Mouse (Mus musculus) megakaryocyte, adult 5-6 weeks (primary cell): ENCODE measurements around the gene Rom1. TPM values are rescaled to one million over a fixed set of nuclear protein-coding genes. Genes with fewer than 3 reads are reported as not detected.

Source experiments
- ATAC-seq: 2 replicates; pipeline ENCODE4 v1.8.0; 2016; ENCODE audit warnings: mild to moderate bottlenecking, inconsistent platforms; ENCODE audit not compliant: poor library complexity, severe bottlenecking
- total RNA-seq, 2 experiments: library from RNA; stranded (forward) in 1 of 2; stranded (reverse) in 1 of 2; fragments of 153-499, 151-499 nt in 1 of 2; fragments of 221-1000, 200-1000 nt in 1 of 2; gene quantifications; 2 replicates each; pipeline versions ENCODE4 v1.2.3 to v1.2.4; 2015 to 2017

The Rom1 gene
- total RNA-seq, 2 experiments from 2014 or later: 1.4 to 3.2 TPM

DNA sequence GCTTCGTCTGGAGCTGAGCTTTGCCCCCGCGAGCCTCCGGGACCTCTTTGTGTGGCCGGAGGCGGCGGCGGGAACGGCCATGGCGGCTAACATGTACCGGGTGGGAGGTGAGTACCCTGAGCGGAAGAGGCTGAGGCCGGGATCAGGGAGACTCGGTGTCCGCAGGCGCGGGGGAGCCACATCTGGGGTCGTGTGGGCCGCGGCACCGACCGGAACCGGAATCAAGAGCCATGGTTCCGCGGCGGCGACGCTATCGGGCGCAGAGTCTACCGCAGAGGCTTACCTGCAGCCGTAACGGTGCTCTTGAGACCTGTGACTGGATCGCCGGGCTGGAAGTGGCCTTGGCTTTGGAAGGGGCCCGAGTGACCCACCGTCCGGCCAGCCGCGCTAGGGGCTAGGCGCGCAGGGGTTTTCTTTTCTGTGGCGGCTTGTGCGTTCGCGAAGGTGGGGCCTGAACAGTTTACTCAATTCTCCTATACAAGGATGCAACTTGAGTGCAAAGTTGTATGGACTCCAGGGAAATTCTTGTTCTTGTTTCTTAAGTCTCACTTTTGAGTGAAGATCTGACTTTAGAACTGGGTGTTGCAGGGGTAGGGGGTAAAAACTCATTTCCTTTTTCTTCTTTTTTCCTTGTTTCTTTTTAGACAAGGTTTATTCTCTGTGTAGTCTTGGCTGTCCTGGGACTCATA is 13.3 kb upstream of the Rom1 start:
- ATAC-seq: peak; percentile 23

DNA sequence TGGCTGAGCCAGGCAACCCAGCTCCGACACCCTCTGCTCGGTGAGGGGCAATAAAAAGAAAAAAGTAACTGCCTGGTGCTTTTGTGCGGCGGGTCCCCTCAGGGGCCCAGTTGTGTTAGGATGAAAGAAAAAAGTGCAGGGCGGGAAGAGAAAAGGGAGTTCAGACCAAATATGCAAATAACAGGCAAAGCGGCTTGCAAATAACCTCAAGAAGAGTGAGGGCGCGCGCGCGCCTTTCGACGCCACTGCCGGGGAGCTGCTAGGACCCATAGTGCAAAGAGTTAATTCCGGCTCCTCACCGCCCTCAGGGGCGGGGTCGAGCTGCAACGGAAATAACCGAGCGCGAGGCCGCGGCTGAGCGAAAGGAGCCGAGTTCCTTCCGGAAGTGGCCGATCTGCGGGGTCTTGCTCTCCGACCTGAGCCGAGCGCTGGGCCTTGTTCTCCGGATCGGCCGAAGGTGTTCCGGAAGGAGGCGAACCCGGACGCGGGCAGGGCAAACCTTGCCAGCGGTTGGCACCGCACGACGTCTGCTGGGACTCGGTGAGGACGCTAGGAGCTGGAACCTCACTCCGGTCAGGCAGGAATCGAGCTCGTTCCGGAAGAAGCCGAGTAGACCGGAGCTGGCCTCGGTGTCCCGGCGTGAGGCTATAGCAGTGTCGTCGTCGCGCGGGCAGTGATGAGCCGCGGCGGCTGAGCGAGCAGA is 12.5 kb upstream of the Rom1 start, which contains the start of gene Mta2:
Gene Mta2 (plus strand): TSS at position 361 of the 703 bp plus-strand sequence.
- peak; percentile 92 for ATAC-seq

DNA sequence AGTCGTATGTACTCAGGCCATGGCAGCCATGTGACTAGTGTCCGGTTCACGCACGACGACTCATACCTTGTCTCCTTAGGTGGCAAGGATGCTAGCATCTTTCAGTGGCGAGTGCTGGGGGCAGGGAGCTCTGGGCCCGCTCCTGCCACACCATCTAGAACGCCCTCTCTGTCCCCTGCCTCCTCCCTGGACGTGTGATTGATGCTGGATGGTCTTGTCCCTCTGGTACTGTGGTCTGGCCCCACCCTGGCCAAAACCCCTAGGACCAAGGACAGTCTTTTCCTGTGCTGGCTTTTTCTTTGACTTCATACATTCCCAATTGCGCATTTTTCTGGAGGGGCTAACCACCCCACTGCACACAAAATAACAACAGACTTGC is 12.0 kb upstream of the Rom1 start:
- ATAC-seq: no peak

DNA sequence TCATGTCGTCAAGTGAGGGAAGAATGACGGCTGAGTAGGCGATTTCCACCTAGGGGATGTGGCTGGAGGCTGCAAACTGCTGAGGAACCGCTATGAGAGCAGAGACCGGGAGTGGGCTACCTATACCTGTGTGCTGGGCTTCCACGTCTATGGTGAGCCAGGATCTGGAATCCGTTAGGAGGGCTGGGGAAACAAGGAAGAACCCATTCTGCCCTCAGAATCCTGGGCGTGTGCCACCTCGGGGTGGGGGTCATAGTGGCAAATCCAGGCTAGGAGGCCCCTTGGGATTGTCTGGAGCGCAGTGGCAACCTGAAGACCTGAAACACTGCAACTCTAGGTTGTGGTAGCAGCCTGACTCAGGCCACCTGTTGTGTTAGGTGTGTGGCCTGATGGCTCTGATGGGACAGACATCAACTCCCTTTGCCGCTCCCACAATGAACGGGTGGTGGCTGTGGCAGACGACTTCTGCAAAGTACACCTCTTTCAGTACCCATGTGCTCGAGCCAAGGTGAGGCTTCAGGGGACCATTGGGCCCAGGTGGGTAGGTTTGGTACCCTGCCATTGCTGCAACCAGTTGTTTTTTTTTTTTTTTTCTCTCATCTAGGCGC is 11.5 kb upstream of the Rom1 start:
- ATAC-seq: no peak

DNA sequence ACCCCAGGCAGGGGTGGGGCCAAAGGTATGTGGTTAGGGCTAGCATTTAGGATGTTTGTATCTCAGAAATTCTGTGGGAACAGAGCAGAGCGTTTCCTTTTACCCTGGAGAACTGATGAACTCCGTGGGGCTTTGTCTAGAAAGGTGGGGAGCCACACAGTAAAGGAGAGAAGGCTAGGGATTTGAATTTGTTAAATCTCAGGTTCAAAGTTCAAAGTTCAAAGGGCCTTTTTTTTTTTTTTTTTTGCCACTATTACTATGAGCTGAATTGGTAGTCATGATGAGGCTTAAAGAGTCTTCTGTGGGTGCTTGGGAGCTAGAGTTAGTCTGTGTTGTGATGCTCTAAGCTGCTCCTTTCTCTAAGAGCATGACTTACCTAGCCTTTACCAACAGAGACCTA is 7.6 kb upstream of the Rom1 start:
- ATAC-seq: no peak

DNA sequence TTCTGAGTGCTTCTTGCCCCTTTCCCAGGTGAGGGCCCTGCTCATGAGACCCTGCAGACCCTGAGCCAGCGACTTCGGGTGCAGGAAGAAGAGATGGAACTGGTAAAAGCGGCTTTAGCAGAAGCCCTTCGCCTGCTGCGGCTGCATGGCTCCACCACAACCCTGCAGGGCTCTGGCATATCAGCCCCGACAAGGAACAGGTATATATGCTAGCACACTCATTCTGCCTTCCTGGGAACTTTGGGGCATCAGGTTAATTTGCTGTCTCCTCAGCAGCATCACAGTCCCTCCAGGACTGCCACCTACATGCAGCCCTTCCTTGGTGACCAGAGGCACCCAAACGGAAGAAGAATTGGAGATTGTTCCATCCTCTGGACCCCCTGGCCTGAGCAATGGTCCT is 1.6 kb upstream of the Rom1 start:
- no peak for ATAC-seq

DNA sequence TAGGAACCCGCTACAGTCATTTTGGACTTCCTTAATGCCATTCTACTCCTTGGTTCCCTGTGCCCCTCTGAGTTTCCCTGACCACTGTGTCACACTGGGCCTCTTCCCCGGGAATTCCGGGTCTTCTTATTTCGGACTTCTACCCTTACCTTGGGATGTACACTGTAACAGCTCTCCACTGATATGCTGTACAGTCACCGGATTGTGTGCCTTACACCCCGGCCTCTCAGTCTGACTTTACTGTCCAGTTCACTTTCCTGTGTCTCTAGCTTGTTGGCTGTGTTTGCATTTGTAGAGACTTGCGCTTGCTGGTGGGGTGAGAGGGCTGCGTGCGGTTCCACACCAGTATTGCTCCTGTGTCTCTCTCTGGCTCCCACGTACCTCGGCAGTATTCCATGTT is 961 bp upstream of the Rom1 start:
- no peak for ATAC-seq

DNA sequence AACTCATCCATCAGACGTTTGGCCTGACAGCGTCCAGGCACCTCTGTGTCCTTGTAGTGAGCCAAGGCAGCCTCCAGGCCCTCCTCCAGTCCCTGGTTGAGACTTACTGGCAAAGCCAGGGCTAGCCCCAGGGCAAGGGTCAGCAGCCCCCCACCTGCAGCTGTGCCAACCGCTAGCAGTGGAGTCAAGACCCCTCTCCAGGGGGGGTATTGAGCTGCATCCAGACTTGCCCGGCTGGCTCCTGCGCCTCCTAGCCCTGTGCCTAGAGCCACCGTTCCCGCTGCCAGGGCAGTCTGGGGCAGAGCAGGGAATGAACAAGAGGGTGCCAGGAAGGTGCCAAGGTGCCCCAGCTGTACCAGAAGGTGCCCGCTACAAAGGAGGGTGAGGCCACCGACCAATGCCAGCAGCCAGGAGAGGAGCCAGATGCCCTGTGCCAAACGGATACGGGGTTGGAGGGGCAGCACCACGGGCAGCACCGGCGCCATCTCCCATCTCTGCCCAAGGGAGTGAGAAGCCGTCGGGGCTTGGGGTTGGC is 400 bp downstream of the Rom1 start:
- ATAC-seq: no peak; the same call in 1 of the 2 replicates

DNA sequence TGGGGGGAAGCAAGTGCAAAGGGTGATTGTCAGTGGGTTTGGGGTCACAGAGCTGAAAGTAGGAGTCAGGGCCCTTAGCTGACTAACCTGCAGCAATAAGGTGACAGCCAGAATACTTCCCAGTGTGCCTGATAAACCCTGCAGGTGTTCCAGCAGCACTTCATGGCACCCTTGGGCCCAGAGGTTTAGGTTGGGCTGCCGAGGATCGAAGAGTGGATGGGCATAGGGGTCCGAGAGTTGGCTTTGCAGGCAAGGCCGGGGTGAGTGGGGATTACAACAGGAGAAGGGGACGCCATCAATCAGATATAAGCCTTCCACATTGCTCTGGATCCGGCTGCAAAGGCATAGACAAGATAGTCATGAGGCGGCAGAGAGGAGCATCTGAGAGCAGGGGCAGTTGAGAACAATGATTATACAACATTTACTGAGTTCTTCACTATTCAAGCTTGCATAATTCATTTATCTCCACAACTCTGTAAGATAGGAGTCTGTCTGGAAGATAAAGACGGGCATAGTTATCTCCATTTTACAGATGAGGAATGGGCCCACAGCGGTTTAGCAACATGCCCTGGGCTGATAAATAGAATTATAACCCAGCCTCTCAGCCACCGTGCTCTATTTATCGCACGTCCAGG is 1.1 kb downstream of the Rom1 start:
- no peak for ATAC-seq

DNA sequence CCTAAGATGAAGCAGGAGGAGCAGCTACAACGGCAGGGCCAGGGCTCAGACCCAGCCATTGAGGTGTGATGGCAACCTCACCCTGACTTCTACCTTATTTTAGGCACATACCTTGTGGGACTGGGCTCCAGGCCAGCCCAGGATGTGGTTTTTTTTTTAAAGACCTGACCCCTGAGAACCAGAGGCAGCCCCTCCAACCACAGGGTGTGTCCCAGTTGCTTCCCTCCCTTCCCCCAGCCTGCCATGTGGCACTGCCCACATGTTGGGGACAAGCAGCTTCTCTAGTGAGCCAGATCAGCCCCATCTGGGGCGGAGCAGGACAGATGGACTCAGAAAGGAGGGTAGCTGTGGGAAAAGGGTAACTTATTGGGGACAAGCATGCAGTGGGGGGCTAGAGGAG is 2.4 kb downstream of the Rom1 start:
- ATAC-seq: peak; percentile 16; the same call in 1 of the 2 replicates

DNA sequence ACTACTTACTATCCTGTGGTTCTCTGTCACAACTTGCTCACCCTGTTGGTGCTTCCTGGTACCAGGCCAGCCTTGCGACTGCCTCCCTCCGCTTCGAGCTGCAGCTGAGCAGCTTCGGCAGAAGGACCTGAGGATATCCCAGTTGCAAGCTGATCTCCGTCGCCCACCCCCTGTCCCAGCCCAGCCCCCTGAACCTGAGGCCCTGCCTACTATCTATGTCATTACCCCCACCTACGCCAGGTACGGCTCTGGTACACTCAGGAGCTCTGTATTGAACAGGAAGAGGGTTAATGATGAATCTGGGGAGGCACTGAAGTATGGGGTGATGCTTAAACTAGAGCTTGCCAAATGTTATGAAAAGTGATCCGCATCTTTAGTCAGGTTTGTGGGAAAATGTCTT is 7.4 kb downstream of the Rom1 start:
- no peak for ATAC-seq

DNA sequence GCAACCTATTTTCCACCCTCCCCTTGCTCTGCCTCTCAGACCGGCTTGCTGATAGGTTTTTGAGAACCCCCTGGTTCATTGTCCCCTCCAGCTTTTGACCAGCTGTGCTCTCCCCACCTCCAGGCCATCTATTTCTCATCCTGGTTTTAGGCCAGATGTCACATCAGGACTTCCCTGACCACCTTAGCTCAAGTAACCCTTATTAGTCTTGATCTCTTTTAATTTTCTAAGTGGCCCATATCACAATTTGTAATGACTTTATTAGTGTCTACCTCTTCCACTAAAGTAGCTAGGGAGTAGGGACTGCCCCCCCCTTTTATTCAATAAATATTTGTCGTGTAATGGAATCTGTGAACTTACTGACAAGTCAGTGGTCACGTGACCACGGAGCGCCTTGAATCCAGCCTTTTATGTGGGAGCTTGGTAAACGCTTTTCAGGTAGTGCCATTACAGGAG is 8.3 kb downstream of the Rom1 start:
- 0 out of 2 replicates have a peak, but pooled peaks have one; percentile 2 for ATAC-seq

DNA sequence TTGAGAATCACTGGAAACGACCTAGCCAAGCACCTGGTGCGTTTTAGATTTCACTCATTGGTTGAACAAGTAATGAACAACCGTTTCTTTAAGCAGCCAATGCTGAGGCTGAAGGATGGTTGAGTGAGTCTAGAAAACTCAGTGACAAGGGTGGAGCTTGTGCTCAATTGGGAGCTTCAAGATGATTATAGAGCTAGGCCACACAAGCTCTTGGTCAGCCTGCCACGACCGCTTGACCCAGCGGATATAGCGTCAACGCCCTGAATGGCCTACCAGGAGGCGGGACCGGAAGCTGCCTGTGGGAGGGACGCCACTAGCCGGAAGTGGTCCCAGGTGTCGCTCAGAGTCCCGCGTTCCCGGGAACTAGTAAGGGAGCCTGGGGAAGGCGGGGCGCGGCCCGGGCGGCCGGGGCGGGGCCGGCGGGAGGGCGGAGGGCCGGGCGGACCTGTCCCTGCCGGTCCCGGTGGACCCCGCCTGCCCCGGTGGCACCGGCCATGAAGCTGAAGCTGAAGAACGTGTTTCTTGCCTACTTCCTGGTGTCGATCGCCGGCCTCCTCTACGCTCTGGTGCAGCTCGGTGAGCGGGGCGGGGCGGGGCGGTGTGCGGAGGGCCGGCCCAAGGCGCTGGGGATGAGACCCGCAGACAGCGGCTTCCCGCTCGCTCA is 9.0 kb downstream of the Rom1 start, which contains the start of gene B3gat3:
Gene B3gat3 (plus strand): TSS at position 302 of the 664 bp plus-strand sequence.
- peak; percentile 97 for ATAC-seq

DNA sequence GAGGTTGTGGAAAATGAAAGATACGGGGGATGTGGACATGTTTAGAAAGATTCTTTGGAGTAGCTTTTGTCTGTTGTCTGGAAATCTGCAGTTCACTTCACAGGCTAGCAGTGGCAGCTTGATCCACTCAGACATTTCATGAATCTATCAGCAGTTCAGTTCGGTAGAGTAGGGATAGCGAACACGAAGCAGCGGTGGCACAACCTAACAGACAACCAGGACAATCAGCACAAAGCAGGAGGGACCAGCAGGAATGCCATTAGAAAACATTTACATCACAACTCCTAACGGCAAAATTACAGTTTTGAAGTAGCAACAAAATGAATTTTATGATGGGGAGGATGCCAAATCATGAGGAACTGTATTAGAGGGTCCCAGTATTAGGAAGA is 9.5 kb downstream of the Rom1 start:
- no peak for ATAC-seq

DNA sequence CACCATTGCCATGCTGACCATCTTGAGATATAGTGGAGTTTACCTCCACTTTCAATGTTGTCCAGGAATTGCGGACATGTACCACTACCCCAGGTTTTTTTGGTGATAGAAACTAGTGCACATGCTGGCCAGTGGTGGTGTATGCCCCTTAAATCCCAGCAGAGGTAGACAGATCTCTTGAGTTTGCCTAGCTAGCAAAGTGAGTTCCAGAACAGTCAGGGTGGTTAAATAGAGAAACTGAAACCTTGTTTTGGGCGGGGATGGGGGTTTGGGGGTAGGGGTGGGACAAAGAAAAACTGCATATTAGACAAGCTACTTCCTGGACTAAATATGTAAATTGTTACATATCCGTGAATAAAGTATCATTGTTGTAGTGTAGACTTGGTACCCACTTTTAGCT is 10.2 kb downstream of the Rom1 start:
- ATAC-seq: no peak

DNA sequence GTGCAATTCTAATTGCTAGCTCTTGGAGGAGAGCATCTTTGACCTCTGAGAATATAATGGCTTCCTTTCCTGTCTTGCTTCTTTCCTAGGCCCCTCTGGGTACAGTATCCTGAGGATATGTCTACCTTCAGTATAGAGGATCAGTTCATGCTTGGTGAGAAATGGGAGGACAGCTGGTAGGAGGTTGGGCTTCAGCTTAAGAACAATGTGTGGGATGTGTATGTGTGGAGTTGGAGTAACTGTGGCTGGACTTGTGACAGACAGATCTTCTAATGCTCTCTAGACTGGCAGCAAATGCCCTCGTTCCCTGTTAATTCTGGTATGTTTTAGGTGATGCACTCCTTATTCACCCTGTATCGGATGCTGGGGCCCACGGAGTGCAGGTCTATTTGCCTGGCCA is 14.9 kb downstream of the Rom1 start:
- ATAC-seq: no peak

DNA sequence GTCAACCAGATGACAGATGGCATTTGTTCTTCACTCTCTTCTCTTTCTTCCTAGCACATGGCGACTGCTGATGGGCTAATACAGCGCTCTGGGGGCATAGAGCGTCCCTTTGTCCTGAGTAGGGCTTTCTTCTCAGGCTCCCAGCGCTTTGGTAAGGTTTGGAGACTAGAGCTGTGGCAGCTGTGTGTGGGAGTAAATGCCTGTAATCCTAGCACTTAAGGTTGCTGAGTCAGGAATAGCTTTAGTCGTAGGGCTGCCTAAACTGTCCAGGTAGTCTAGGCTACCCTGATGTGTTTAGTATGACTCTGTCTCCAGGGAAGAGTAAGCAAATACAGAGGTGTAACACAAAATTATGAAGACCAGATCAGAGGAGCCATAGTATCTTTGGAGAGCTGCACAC is 17.3 kb downstream of the Rom1 start:
- no peak for ATAC-seq

DNA sequence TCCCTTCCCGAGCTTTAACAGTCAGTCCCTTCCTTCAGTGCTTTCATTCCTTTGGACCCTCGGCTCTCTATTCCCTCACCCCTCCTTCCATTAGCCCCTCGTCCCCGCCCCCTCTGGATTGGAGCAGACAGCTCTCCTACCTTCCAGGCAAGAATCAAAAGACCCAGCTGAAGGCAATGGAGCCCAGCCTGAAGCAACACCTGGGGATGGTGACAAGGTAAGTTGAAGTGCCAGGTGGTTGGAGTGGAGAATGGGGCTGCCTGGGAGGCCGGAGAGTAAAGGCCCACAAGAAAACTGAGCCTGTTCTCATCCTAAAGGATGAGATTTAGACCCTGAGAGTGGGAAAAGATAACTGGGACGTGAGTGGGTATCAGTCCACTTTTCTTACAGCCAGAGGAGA is 20.6 kb downstream of the Rom1 start:
- ATAC-seq: no peak

DNA sequence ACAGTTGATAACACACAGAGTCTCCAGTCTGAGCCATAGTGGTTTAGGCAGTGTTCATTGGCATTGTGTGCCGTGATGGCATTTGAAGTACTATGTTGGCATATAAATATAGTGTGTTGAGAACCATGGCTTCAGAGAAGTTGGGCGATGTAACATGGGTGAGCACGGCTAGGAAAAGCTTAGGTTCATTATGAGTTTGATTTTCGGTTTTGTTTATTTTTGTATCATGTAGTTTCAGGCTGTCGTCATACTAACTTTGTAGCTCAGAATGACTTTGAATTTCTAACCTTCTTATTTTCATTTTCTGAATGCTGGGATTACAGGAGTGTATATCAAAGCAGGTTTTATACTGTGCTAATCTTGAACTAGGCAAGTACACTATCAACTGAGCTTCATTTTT is 25.7 kb downstream of the Rom1 start:
- ATAC-seq: no peak

DNA sequence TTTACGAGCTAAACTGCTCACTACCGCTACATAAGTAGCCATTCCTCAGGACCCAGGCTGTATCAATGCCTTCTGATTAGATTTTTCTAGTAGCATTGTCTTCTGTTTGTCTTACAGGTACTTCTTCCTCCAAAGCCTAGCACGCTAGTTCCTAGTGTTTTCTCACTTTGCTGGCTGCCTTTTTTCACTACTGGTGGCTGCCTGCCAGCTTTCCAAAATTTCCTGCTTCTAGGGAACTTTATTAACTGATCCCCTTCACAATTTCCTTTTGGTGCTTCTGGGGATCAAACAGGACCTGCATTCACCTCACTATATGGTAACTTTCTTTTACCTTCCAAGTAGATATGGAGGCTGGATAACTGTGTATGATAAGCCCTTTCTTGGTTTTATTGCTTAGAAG is 30.1 kb downstream of the Rom1 start:
- no peak for ATAC-seq

DNA sequence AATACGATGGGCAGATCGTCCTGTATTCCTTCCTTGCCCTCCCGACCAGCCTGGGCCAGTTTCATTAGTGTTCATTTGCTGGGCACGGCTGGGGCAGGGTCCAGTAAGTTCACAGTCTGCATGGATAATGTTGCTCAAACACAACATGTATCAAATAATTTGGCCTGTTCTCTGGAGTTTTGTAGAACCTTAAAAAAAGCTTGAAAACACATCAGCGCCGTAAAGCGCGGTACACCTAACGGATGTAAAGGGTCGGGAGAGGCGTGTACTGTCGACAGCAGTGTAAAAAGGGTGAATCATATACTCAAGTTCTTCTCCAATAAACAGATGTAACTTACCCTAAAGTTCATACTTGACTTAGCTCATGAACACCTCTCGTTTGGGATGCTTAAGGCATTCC is 30.6 kb downstream of the Rom1 start:
- no peak for ATAC-seq
